Mouse (Mus musculus) heart, adult 2 months (tissue): ENCODE measurements around the gene Zscan29.
A peak's percentile ranks its signal among the peaks of the same experiment; 100 is the strongest.

Source experiments
- EP300 ChIP-seq: fragments of 200-500 bp; IDR thresholded peaks from 2 replicates; pipeline ENCODE4 v1.6.1; 2011; ENCODE audit warnings: low read depth, low read length, control low read depth; ENCODE audit not compliant: insufficient read depth
- POLR2A ChIP-seq: fragments of 200-500 bp; IDR thresholded peaks from 2 replicates; pipeline ENCODE4 v1.6.1; 2011; ENCODE audit warnings: mild to moderate bottlenecking, low read depth, low read length, control low read depth; ENCODE audit not compliant: insufficient read depth

- TF ChIP-seq EP300 (0 out of 2 replicates have a peak, but pooled peaks have one; percentile 24), POLR2A (peak; percentile 82)
These were observed at the start of gene Zscan29 for GRCm38 (mm10) chr2:121170980-121171742.
